Mouse (Mus musculus): ENCODE measurements at regions not wholly inside any gene's neighbourhood (a gene's known extent, or its start where the extent isn't known, plus 50 kb on each side); places are given as distances from the start of the nearest gene placed in this dataset.
A peak's percentile ranks its signal among the peaks of the same experiment; 100 is the strongest.
"Not testable (repeated sequence)": the region's sequence is repeated elsewhere in the genome, so short reads cannot be mapped to it uniquely, and the experiment has no call there.

DNA sequence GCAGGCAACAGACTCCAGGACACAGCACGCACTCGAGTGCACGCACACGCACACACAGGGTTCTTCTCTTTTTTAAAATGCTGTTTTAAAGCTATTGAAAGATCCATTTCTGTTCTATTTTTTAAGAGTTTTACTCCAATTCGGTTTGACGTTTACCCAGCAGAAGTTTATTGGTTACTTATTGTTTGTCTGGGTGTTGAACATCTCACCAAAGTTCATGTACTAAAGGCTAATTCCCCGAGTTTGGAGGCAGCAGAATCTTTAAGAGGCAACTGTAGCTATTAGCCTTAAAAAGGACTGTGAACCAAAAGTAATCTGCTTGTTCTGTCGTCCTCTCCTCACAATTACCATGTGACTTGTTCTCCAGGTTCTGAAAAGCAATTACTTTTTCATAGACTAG lies 263.0 kb upstream of the Nfia start:
- no peak for DNase-seq (ENCODE audit: low spot score in 2 of 2)

DNA sequence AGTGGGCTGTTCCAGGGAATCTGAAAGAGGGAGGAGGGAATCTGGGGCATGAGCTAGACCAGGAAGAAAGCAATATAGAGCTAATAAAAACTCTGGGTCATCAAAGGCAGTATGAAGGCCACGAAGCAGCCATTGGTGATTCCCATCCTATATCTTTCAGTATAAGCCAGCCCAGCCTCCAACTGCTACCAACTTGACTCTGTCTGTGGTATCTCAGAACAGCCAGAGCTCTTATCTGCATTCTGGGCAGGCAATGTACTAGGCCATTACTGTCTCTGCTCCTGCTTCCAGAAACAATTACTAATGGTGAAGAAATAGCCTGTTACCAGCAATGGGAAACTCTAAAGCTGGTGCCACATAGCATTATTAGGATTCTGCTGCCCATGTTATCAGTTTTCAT lies 266.8 kb upstream of the Nfia start:
- no peak for DNase-seq (ENCODE audit: low spot score in 2 of 2)

DNA sequence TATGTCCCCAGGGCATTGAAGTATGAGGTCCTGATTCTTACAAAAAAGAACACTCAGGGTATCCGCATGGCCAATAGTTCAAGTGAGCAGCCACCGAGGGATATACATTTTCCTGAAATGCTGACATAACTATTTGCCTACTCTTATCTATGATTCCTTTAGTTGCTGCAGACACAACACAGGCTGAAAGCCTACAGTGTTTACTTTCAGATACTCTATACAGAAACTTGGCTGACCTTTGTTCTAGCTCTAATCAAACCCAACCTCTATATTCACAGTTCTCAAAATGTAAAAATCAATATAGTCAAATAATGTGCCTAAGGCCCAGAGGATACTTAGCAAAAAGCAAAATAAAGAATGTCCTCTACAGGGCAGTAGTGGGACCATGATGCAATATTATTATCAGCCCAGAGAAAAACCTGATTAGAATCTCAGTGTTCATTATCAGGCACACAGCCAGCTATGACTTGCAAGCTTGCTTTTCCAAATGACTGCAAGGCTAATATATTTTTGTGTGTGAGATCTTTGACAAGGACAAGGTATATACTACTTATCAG lies 281.2 kb upstream of the Nfia start:
- no peak for DNase-seq (ENCODE audit: low spot score in 2 of 2)

DNA sequence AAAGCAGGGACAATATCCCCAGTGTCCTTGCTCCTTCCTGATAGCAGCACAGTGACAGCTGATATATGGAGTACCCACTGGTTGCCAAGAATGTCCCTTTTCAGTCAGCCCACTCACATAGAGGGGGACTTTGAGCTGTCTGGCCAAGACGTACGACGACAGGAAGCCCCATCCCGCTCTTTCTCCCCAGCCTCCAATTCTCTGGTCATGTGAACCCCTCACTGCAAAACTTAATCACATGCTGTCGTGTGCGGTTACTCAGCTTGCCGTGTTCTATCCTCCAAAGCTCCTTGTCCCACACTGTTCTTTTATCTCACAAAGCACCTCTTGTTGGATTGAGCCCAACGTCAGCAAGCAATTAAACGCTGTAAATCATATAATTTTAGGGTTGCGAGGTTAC lies 286.2 kb upstream of the Nfia start:
- no peak for DNase-seq (ENCODE audit: low spot score in 2 of 2)

DNA sequence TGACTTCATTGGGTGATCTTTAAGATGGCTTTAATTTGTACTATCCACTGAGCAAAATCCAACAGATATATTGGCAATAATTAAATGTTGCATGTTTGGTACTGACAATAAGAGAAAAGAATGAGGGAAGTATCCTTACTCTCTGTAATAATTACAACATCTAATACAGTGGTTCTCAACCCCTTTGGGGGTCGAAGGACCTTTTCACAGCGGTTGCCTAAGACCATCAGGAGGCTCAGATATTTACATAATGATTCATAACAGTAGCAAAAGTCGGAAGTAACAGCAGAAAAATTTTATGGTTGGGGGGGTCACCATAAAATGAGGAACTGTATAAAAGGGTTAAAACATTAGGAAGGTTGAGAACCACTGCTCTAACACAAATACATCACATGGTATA lies 287.3 kb upstream of the Nfia start:
- DNase-seq (ENCODE audit: low spot score in 2 of 2): no peak

DNA sequence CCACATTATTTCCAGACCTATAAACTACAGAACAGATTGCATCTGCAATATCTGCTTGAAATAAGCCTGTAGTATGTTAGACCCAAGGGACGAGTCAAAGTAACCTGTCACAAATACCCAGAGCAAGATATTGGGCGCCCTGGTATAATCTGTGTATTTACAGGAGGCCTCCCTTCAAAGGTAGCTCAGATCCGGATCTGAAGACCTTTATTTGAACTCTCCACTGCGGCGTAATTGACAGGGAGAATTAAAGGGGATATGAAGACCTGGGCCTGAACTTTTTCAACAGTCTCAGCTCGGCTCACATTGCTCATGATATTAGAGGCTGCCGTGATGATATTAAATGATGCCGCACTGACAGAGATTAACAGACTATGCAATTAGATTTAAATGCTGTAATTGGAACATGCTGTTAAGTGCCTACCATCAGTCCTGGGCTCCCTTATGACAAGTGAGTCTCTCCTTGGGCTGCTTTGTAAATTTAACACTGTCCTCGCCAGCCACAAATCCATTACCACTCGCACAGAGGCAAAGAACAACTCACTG lies 289.8 kb upstream of the Nfia start:
- no peak for DNase-seq (ENCODE audit: low spot score in 2 of 2)

DNA sequence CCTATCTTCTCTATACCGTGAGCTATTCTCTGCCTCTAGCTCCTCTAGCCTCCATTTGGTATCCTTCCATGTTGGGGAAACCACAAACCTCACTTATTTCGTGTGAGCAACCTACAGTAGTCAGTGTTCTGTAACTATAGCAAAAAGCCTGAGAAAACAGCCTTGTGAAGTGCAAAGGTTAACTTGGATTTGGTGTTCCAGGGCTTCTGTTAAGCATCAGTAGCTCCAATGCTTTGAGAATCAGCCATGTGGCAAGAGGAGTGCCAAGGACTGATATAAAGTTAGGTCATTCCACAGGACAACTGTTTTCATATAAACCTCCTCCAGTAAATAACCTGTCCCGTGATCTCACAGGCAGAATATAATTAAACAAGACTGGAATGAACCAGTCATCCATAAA lies 290.7 kb upstream of the Nfia start:
- no peak for DNase-seq (ENCODE audit: low spot score in 2 of 2)

DNA sequence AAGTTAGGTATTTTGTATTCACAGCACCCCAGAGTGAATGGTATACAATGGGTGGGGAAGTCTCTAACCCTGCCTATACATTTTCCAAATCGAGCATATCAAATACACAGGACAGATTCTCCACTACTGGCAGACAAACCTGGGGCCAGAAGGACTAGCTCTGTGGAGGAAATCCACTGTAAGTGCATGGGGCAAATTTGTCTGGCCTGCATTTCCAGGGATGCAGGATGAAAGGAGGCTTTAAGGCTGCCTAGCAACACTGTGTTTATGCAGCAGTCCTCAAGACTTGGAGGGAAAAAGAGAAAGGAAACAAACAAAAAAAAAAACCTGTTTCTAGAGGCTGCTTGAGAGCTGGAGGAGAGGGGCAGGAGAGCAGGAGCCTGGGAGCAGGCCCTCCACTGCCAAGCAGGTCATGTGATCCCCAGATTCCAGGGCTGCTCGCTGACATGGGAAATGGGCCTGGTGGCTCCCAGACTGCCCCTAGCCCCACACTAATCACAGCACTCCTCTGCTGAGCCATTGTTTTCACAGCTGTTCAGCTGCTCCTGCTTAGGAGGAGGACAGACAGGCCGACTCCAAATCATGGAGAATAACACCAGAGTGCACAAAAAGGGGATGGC lies 293.7 kb upstream of the Gm10192 start:
- DNase-seq (ENCODE audit: low spot score in 2 of 2): peak in 1 of 2 experiments; percentile 24

DNA sequence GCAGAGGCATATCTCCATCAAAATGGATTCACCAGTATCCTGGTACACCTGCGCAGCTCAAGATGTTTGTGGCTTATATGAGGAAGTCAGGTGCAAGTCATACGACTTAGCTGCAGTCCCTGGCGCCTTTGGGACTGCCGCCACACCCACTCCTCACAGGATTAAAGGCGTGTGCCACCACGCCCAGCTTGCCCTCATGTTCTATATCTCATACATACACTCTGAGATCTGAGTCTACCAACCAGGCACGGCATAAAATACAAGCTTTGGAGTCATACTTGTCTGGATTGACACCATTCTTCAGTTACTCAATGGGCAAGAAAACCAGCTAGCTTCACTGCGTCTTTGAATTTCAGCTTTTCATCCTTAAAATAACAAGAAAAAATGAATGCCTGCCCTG lies 290.5 kb upstream of the Gm10192 start:
- not testable (repeated sequence) for DNase-seq (ENCODE audit: low spot score in 2 of 2)

DNA sequence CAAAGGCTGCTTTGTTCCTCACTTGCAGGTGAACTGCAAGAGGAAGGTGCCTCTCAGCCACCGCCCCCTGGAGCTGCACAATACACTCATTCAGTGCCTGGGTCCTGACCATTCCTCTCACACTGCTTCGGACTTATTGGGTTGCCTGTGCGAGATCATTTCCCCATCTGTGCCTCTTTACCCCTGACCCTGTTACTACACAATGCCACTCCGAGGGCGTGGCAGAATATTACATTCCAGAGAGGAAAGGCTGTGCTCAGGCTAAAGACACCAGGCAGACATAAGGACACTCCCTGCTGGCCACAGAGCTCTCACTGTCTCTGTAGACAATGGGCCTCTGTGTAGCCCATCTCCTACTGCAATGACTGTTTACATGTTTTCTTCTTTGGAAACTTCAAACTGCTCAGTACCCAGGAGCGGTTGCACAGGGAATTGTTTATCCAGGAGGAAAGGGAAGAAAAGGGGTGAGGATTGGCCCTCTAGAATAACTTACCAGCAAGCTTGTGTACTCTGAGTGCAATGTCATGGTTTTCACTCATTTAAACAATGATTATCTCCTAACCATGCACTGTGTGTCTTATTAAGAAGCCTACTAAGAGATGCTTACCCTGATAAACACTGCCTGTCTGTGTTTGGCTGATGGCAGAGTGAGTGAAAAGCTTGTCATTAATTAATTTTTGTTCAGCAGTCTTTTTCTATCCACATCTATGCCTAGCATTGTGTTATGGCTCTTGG lies 283.1 kb upstream of the Gm10192 start:
- DNase-seq (ENCODE audit: low spot score in 2 of 2): peak in 1 of 2 experiments; percentile 10

DNA sequence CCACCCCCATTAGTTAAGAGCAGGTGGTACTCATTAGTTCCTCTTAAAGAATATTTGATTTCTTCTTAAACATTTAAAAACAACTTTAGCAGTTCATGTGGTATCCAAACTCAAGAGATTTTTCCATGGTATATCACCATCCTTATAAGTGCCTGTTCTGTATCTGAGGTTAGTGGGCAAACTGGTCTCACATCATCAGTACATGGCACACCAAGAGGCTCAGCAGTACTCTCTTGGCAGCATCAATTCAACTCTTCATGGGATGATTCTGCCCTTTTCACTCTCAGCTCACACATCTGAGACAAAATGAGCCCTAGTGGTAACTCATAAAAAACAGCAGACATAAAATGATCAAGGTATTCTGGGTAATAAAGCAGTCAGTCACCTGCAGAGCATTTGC lies 282.6 kb upstream of the Gm10192 start:
- no peak for DNase-seq (ENCODE audit: low spot score in 2 of 2)

DNA sequence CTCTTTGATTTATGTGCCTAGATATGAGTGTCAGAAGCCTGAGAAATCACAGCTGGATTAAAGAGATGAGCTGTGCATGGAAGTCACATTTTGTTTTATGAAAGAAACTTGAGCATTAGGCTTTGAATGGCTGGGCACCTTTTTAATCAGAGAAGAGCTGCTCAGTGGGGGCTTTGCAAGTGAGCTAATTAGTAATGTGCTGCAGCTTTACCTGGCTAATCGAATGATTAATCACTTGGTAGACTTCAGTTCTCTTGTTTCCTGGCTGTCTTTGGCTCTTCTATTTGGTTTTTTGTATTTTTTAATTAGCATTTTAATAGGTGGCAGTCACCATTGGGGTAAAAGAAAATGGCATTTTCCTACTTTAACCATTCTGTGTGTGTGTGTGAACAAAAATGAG lies 278.2 kb upstream of the Gm10192 start:
- no peak for DNase-seq (ENCODE audit: low spot score in 2 of 2)

DNA sequence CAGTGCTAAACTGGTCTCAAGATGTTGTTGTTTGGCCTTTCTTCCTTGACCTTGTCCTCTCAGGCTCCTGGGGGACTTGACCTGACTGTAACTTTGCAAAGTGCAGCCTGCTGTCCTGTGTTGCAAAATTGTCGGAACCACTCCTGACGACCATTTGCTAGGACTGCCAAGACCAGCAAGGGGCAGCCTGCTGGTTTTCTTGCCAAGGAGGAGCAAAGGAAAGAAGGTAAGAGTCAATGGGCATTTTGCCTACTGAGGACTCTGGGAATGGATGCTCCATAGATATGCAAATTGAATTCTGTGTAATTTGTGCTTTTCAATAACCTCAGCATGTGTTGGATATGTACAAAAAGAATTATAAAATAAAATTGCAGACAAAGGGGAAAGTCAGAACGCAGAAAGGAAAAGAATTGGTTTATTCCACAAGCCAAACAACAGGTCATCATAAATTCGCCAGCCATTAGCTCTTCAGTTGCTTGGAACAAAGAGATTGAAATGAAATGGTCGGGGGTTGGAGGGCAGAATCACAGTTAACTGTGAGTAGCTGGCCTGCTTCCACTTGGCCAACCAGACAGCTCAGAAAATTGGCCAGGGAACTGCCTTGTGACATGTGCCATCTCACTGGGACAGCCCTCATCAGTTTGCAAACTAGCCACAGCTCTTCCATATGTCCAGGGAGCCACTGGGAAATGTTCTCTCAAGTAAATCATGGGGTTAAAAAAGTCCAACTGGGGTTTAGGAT lies 256.5 kb upstream of the Gm10192 start:
- DNase-seq (ENCODE audit: low spot score in 2 of 2): no peak

DNA sequence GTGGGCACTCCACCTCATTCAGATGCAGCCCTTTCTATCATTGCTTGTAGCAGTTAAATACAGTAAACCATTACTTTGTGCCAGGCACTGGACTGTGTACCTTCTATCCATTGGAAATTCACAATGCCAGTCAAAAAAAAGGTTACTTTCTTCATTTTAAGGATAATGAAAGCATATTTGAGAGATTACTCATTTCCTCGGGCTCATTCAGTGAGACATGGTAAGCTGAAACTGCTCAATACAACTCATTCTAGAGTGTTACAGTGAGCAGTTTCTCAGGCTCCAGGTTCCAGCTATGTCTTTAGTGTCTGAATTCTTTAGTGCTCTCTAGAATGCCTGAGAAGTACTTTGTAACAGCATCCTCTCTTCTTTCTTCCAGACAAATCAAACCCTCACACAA lies 249.7 kb upstream of the Gm10192 start:
- DNase-seq (ENCODE audit: low spot score in 2 of 2): no peak

DNA sequence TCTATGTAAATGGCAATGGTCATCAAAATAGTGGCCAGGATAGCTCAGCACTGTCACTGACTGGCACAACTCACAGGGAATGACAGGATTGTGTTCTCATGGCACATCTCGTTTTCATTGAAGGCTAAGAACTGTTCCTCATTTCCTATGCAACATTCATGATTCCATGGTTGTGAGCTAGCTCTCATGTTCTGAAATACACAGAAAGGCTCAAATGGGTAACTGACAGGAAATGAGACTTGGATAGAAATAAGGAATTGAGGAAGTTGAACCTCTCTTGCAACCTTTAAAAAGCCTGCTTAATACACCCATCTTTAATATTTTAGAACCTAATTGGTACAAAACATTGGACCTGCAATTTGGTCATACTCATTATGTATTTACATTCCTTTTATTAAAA lies 249.1 kb upstream of the Gm10192 start:
- DNase-seq (ENCODE audit: low spot score in 2 of 2): no peak

DNA sequence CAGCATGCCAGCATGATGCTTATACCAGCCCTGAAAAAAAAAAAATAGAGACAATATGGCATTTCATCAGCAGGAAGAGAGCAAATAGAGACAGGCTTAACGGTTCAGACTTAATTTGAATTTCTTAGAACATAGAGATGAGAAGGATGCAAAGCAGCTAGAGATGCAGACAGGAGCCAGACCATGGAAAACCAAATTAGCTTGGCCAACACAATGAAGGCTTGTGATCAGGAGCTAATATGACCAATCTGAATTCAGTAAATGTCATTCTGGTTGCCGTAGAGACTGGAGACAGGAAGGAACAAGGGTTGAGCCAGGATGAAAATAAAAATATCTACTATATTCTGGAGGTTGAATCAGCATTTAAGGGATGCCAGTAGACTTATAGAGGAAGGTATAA lies 248.3 kb upstream of the Gm10192 start:
- no peak for DNase-seq (ENCODE audit: low spot score in 2 of 2)

DNA sequence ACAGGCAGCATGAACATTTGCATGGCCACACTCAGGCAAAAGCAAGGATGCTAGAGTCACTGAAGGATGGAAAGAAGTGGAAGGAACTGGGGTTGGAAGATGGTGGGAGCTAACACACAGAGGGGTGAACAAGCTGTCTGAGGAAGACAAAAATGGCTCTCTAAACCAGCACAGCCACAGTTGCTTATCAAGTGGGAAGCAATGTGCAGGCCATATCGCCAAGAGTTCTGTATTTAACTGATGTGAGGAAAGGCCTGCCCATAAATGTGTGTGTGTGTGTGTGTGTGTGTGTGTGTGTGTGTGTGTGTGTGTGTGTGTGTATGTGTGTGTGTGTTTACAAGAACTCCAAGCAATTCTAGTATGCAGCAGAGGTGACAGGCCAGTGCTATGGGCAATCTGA lies 236.9 kb upstream of the Gm10192 start:
- DNase-seq (ENCODE audit: low spot score in 2 of 2): no peak

DNA sequence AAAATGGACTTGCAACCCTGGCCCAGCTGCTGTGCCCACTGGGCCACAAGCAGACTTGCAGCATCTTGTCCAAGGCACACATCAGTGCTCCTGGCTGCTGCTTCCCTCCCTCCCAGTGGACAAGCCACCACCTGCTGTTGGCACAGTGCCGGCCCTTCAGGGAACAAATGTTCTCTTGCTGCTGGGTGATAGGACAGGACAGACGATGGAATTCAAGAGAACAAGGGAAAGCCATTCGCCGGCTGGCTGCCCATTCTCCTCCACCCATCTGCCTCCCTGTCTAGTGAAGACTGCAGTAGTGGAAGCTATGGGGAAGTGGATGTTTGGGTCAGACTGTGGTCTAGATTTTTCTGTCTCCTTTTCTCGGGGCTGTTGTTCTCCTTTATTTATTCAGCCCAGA lies 235.7 kb upstream of the Gm10192 start:
- peak in 1 of 2 experiments; percentile 8 for DNase-seq (ENCODE audit: low spot score in 2 of 2)

DNA sequence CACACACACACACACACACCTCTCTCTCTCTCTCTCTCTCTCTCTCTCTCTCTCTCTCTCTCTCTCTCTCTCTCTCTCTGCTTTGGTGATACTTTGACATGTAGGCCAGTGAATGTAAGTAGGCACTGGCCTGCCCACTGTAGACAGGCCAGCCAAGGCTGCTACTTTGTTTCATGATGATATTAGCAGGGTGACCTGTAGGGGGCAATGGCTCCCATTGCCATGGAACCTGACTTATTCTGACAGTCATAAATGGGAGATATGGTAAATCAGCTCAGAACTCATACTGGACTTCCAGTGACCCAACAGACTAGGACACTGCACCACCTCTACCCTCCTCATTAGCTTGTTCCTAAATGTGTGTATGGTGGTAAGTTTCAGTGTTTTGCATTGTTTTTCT lies 235.0 kb upstream of the Gm10192 start:
- DNase-seq (ENCODE audit: low spot score in 2 of 2): no peak

DNA sequence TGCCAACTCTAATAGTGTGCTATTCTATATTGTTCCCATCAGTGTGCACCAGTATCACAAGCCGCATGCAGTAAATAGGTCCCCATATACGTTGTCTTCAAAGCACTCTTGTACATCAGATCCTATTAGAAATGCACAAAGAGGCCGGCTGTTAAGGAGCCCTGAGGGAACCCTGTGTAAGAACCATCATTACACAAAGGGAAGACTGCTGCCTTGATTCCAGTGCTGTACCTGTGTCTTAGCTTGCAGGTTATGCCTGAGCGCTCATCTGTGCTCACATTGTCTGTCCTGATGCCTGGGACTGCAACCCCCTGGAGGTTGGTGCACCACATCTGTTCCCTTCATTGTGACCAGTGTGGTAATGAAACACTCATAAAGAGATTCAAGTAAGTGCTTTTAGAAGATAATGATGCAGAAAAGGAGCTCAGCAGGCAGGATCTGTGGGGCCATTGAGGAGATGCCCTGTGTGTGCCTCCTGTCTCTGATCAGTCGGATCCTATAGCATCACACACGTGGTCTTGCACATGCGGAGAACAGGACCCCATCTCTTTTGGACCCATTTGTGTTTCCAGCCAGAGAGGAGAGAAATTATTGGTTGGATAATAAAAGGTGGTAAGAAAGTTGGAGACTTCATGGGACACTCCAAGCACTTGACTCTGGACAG lies 225.8 kb upstream of the Gm10192 start:
- no peak for DNase-seq (ENCODE audit: low spot score in 2 of 2)

DNA sequence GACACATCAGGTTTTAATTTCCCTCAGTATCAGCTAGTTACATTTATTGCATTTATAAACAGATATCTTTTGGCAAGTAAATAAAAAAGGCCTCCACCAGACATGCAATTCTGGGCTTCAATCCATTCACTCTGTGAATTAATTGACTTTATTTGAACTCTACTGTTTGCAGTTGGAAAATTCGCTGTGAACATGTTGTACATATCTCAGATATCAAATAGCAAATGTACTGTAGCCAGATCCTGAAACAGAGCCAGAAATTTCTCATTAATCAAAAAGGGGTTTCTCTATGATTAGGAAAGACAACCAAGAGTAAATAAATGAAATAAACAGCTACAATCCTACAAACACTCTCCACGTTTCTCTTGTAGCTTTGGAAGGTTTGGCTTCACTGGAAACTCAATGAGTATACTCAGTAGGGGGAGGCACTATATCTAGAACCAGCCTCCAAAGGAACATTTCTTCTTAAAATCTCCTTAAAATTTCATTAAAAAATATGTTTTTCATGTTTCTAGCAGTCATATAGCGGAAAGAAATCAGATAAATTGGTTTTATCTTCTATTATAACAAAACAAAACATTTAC lies 211.8 kb upstream of the Gm10192 start:
- no peak for DNase-seq (ENCODE audit: low spot score in 2 of 2)
